ENCODE assay signal across 36 mouse cellular contexts in the genomic region with DNA sequence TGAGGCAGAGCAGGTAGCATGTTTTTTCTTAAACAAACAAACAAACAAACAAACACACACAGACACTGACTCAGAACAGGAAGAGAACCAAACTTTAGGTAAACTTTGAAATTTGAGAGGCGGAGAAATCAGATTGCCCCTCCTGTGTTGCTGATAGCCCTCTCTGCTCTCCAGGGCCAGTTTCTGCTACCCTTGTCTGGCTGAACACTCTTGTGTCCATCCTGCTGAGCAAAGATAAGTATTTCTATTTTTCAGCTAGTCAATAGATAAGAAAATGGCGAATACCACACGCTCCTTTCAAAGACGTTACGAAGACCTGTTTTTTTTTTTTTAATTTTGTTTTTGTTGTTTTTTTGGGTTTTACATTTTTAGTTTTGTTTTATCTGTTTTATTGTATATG.
"Had no signal": no experiment of that assay in that cellular context is flagged by ENCODE, and none has a peak within 500 bp of the region (broad histone marks: within the 10 kb centered on the region; RNA-seq: fewer than 3 reads in every experiment).

No protein-coding gene starts in this region.

- H3K9ac ChIP-seq: heart, embryonic 12.5 days; heart, embryonic 13.5 days; heart, embryonic 15.5 days; hindbrain, embryonic 12.5 days; hindbrain, embryonic 13.5 days; hindbrain, embryonic 14.5 days; hindbrain, embryonic 15.5 days; intestine, embryonic 15.5 days; kidney, embryonic 15.5 days had no signal

- H3K4me3 ChIP-seq: heart, adult 2 months; heart, embryonic 10.5 days; heart, embryonic 12.5 days; heart, embryonic 13.5 days; heart, embryonic 15.5 days; hindbrain, embryonic 10.5 days; hindbrain, embryonic 12.5 days; hindbrain, embryonic 13.5 days; hindbrain, embryonic 15.5 days; intestine, embryonic 15.5 days; kidney, embryonic 15.5 days; layer of hippocampus, adult 2 months had no signal

- H3K36me3 ChIP-seq: heart, embryonic 10.5 days; heart, embryonic 12.5 days; heart, embryonic 13.5 days; heart, embryonic 15.5 days; hindbrain, embryonic 10.5 days; hindbrain, embryonic 12.5 days; hindbrain, embryonic 13.5 days; hindbrain, embryonic 15.5 days; intestine, embryonic 15.5 days; kidney, embryonic 15.5 days had no signal

- H3K27ac ChIP-seq: heart, adult 2 months; heart, embryonic 10.5 days; heart, embryonic 13.5 days; heart, embryonic 15.5 days; hindbrain, embryonic 10.5 days; hindbrain, embryonic 12.5 days; hindbrain, embryonic 13.5 days; hindbrain, embryonic 14.5 days; hindbrain, embryonic 15.5 days; hindbrain, postnatal 0 days; intestine, embryonic 15.5 days; kidney, embryonic 15.5 days; kidney, postnatal 0 days; layer of hippocampus, adult 2 months had no signal

- H3K4me2 ChIP-seq: heart, embryonic 11.5 days; heart, embryonic 12.5 days; heart, embryonic 13.5 days; heart, embryonic 15.5 days; hindbrain, embryonic 12.5 days; hindbrain, embryonic 13.5 days; hindbrain, embryonic 14.5 days; hindbrain, embryonic 15.5 days; intestine, embryonic 15.5 days; kidney, embryonic 15.5 days had no signal

- H3K27me3 ChIP-seq: heart, embryonic 12.5 days; heart, embryonic 13.5 days; heart, embryonic 15.5 days; hindbrain, embryonic 12.5 days; hindbrain, embryonic 13.5 days; hindbrain, embryonic 15.5 days; intestine, embryonic 15.5 days; kidney, embryonic 15.5 days had no signal

- ATAC-seq: hindbrain, embryonic 16.5 days; hindbrain, postnatal 0 days; inflammation-experienced regulatory T-cells, adult 6 months; intestine, embryonic 15.5 days; intestine, embryonic 16.5 days; intestine, postnatal 0 days had no signal

- H3K9me3 ChIP-seq: heart, embryonic 10.5 days; heart, embryonic 12.5 days; heart, embryonic 13.5 days; heart, embryonic 15.5 days; hindbrain, embryonic 10.5 days; hindbrain, embryonic 12.5 days; hindbrain, embryonic 13.5 days; hindbrain, embryonic 15.5 days; intestine, embryonic 15.5 days; kidney, embryonic 15.5 days had no signal

- DNase-seq: heart, adult 18-20 months; heart, adult 2 months; heart, postnatal 10 days; heart, postnatal 14 days; heart, postnatal 36 days; heart, postnatal 4 days; kidney, adult 11 months; kidney, adult 18-20 months; kidney, adult 2 months; kidney, adult 8-10 months; kidney, adult 9 months; kidney, postnatal 10 days; kidney, postnatal 14 days; kidney, postnatal 25 days; kidney, postnatal 36 days; kidney, postnatal 4 days; layer of hippocampus, adult 9-11 months had no signal

- H3K4me1 ChIP-seq: heart, embryonic 10.5 days; heart, embryonic 12.5 days; hindbrain, embryonic 10.5 days; intestine, embryonic 15.5 days; kidney, embryonic 15.5 days had no signal
